Mouse (Mus musculus): ENCODE data around the gene Gprin1. TPM values are rescaled to one million over a fixed set of nuclear protein-coding genes. Genes with fewer than 3 reads are reported as not detected.

Gene Gprin1
- 0.11 TPM for polyA plus RNA-seq (2012; fragmentation: generic; extraction: Trizol)

- TF ChIP-seq TCF3 (IDR thresholded peaks at IDR 0.05; ENCODE audit: insufficient read length, low read depth) (no peak), REST (IDR thresholded peaks at IDR 0.05; ENCODE audit: insufficient read depth, insufficient read length) (no peak), CEBPB (IDR thresholded peaks at IDR 0.05; ENCODE audit: insufficient read depth, poor library complexity, severe bottlenecking) (no peak), MAX (IDR thresholded peaks at IDR 0.05; ENCODE audit: low read depth) (no peak), SRF (IDR thresholded peaks at IDR 0.05; ENCODE audit: control insufficient read depth, insufficient read length, low read depth) (no peak), MYOD1 (IDR thresholded peaks at IDR 0.05; ENCODE audit: control insufficient read depth in 1 of 3, insufficient read length in 2 of 3, low read depth in 2 of 3) (no peak), USF1 (IDR thresholded peaks at IDR 0.05; ENCODE audit: low read depth) (no peak), E2F4 (IDR thresholded peaks at IDR 0.05; ENCODE audit: insufficient read depth) (no peak), POLR2AphosphoS2 (IDR thresholded peaks at IDR 0.05; ENCODE audit: insufficient read length, low read depth) (no peak), POLR2A (IDR thresholded peaks at IDR 0.05; ENCODE audit: insufficient read length, low read depth) (no peak), MYOG (IDR thresholded peaks at IDR 0.05; ENCODE audit: control insufficient read depth in 1 of 3, insufficient read depth in 1 of 3, insufficient read length in 2 of 3, low read depth in 2 of 3) (no peak), TCF12 (IDR thresholded peaks at IDR 0.05; ENCODE audit: insufficient read depth, poor library complexity, severe bottlenecking) (no peak)
- Histone ChIP-seq H3K27me3 (ENCODE audit: control insufficient read depth, insufficient read depth, insufficient read length) (peaks cover 22% of the 10 kb centered on the region), H3K4me2 (ENCODE audit: low read depth) (peak within 1 kb of the TSS; percentile 12), H3K79me2 (ENCODE audit: control insufficient read depth, insufficient read depth) (no peaks in the 10 kb centered on the region), H3K4me3 (no peak within 1 kb of the TSS), H3ac (ENCODE audit: control insufficient read depth, insufficient read length) (no peak within 1 kb of the TSS), H3K36me3 (ENCODE audit: control insufficient read depth, insufficient read depth) (no peaks in the 10 kb centered on the region)
Observed at GRCm38 (mm10) chr13:54749864-54750411, at the start of gene Gprin1. Gene Gprin1, minus strand, starts transcription at chr13:54749874.

- no peak overlapping the region for H3K4me2 ChIP-seq (ENCODE audit: low read depth)
- TF ChIP-seq REST (IDR thresholded peaks at IDR 0.05; ENCODE audit: insufficient read depth, insufficient read length) (no peak), MYOG (IDR thresholded peaks at IDR 0.05; ENCODE audit: control insufficient read depth in 1 of 3, insufficient read depth in 1 of 3, insufficient read length in 2 of 3, low read depth in 2 of 3) (no peak), USF1 (IDR thresholded peaks at IDR 0.05; ENCODE audit: low read depth) (no peak), MAX (IDR thresholded peaks at IDR 0.05; ENCODE audit: low read depth) (no peak), TCF3 (IDR thresholded peaks at IDR 0.05; ENCODE audit: insufficient read length, low read depth) (no peak), SRF (IDR thresholded peaks at IDR 0.05; ENCODE audit: control insufficient read depth, insufficient read length, low read depth) (no peak), POLR2AphosphoS2 (IDR thresholded peaks at IDR 0.05; ENCODE audit: insufficient read length, low read depth) (no peak), POLR2A (IDR thresholded peaks at IDR 0.05; ENCODE audit: insufficient read length, low read depth) (no peak), E2F4 (IDR thresholded peaks at IDR 0.05; ENCODE audit: insufficient read depth) (no peak), TCF12 (IDR thresholded peaks at IDR 0.05; ENCODE audit: insufficient read depth, poor library complexity, severe bottlenecking) (no peak), CEBPB (IDR thresholded peaks at IDR 0.05; ENCODE audit: insufficient read depth, poor library complexity, severe bottlenecking) (no peak), MYOD1 (IDR thresholded peaks at IDR 0.05; ENCODE audit: control insufficient read depth in 1 of 3, insufficient read length in 2 of 3, low read depth in 2 of 3) (no peak)
- no peak overlapping the region for H3ac ChIP-seq (ENCODE audit: control insufficient read depth, insufficient read length)
- peaks cover 7% of the 10 kb centered on the region for H3K27me3 ChIP-seq (ENCODE audit: control insufficient read depth, insufficient read depth, insufficient read length)
- H3K4me3 ChIP-seq = no peak overlapping the region
- no peaks in the 10 kb centered on the region for H3K79me2 ChIP-seq (ENCODE audit: control insufficient read depth, insufficient read depth)
- no peaks in the 10 kb centered on the region for H3K36me3 ChIP-seq (ENCODE audit: control insufficient read depth, insufficient read depth)
Observed at GRCm38 (mm10) chr13:54798740-54799139, 49.1 kb upstream of the Gprin1 start.

GRCm38 (mm10) chr13:54797861-54798643 is 48.4 kb upstream of the Gprin1 start:
- Histone ChIP-seq H3K4me3 (no peak overlapping the region), H3K4me2 (ENCODE audit: low read depth) (no peak overlapping the region), H3K36me3 (ENCODE audit: control insufficient read depth, insufficient read depth) (peaks cover 6% of the 10 kb centered on the region), H3K79me2 (ENCODE audit: control insufficient read depth, insufficient read depth) (no peaks in the 10 kb centered on the region), H3K27me3 (ENCODE audit: control insufficient read depth, insufficient read depth, insufficient read length) (peaks cover 5% of the 10 kb centered on the region), H3ac (ENCODE audit: control insufficient read depth, insufficient read length) (no peak overlapping the region)
- TF ChIP-seq TCF12 (IDR thresholded peaks at IDR 0.05; ENCODE audit: insufficient read depth, poor library complexity, severe bottlenecking) (no peak), CEBPB (IDR thresholded peaks at IDR 0.05; ENCODE audit: insufficient read depth, poor library complexity, severe bottlenecking) (no peak)

- Histone ChIP-seq H3K4me2 (ENCODE audit: low read depth) (no peak overlapping the region), H3K79me2 (ENCODE audit: control insufficient read depth, insufficient read depth) (no peaks in the 10 kb centered on the region), H3K27me3 (ENCODE audit: control insufficient read depth, insufficient read depth, insufficient read length) (peaks cover 5% of the 10 kb centered on the region), H3ac (ENCODE audit: control insufficient read depth, insufficient read length) (no peak overlapping the region), H3K36me3 (ENCODE audit: control insufficient read depth, insufficient read depth) (peaks cover 6% of the 10 kb centered on the region), H3K4me3 (no peak overlapping the region)
- no peak for TF ChIP-seq MYOG (IDR thresholded peaks at IDR 0.05; ENCODE audit: control insufficient read depth in 1 of 3, insufficient read depth in 1 of 3, insufficient read length in 2 of 3, low read depth in 2 of 3)
Observed at GRCm38 (mm10) chr13:54797356-54797755, 47.7 kb upstream of the Gprin1 start.

- H3K79me2 ChIP-seq (ENCODE audit: control insufficient read depth, insufficient read depth) = no peaks in the 10 kb centered on the region
- no peak overlapping the region for H3K4me3 ChIP-seq
- H3K36me3 ChIP-seq (ENCODE audit: control insufficient read depth, insufficient read depth) = peaks cover 6% of the 10 kb centered on the region
- no peak overlapping the region for H3K4me2 ChIP-seq (ENCODE audit: low read depth)
- H3K27me3 ChIP-seq (ENCODE audit: control insufficient read depth, insufficient read depth, insufficient read length) = no peaks in the 10 kb centered on the region
- no peak for TF ChIP-seq E2F4 (IDR thresholded peaks at IDR 0.05; ENCODE audit: insufficient read depth)
- TF ChIP-seq USF1 (IDR thresholded peaks at IDR 0.05; ENCODE audit: low read depth) = no peak
- TF ChIP-seq CEBPB (IDR thresholded peaks at IDR 0.05; ENCODE audit: insufficient read depth, poor library complexity, severe bottlenecking) = no peak
- TF ChIP-seq REST (IDR thresholded peaks at IDR 0.05; ENCODE audit: insufficient read depth, insufficient read length) = no peak
- peak in 1 of 3 experiments; percentile 49 for TF ChIP-seq MYOG (IDR thresholded peaks at IDR 0.05; ENCODE audit: control insufficient read depth in 1 of 3, insufficient read depth in 1 of 3, insufficient read length in 2 of 3, low read depth in 2 of 3)
- H3ac ChIP-seq (ENCODE audit: control insufficient read depth, insufficient read length) = no peak overlapping the region
Observed at GRCm38 (mm10) chr13:54794843-54795242, 45.2 kb upstream of the Gprin1 start.

Measured in myocyte (in vitro differentiated cells).